ENCODE assay signal across 8 mouse cellular contexts in the genomic region with DNA sequence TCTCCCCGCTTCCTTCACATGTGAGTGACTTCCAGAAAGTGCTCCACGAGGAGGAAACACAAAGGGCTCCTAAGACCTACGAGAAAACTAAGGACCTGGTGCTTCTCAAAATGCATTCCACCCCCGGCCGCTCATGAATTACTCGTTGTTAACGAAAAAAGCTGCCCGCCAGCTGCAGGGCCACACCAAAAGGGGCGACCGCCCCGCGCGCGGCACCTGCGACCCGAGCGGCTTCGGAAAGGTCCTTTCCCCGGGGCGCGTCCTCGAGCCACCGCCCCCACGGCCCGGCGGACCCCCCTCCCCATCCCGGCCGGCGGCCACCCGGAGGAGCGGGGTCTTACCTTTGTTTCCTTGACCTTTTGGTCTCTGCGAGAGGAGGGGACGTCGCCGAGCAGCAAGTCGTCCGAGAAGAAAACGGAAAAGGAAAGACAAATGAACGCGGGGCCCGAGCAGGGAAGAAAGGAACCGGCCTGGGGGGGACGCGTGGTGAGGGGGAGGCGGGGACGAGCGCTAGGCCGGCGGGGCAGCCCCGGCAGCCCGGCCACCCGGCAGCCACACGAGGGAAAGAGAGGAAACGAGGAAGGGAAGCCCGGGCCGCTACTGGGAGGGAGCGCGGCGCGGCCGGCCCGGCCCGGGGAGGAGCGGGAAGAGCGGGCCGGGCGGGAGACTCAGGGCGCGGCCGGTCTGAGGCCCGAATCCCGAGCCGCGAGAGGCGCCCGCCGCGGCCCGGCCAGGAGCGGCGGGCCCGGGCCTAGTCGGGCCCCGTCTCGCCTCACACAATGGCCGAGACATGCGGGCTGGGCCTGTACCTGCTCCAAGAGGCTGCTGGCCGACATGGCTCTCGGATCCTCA. TPM values are rescaled to one million over a fixed set of nuclear protein-coding genes. Genes with fewer than 3 reads are reported as not detected.
DNase-seq lines count a peak whose midpoint lies in the region; ATAC-seq and TF ChIP-seq lines count a peak whose summit lies in the region.

No protein-coding gene starts in this region.

- H3K9ac ChIP-seq in intestine, embryonic 16.5 days (ENCODE audit: low read depth, low read length): peak overlapping the region; percentile 99
- H3K9ac ChIP-seq in lung, embryonic 16.5 days (ENCODE audit: low read length): peak overlapping the region; percentile 99

- no peaks in the 10 kb centered on the region for H3K27me3 ChIP-seq in intestine, embryonic 16.5 days (replicated peaks; ENCODE audit: control insufficient read depth, insufficient read depth, low read length)
- H3K27me3 ChIP-seq in lung, embryonic 16.5 days (ENCODE audit: control insufficient read depth, insufficient read depth, low read depth, low read length): no peaks in the 10 kb centered on the region

- H3K4me2 ChIP-seq in intestine, embryonic 16.5 days (ENCODE audit: low read depth, low read length): peak overlapping the region; percentile 70
- H3K4me2 ChIP-seq in lung, embryonic 16.5 days (ENCODE audit: low read depth, low read length): peak overlapping the region; percentile 56

- intact Hi-C loops in gastrocnemius, postnatal 14 days (cut with DNase I; ENCODE audit: low total_unique reads): no loop called here

- peak overlapping the region; percentile 97 for H3K4me3 ChIP-seq in lung, adult 2 months (replicated peaks; ENCODE audit: extremely low read depth, low read depth, low read length)
- H3K4me3 ChIP-seq in intestine, embryonic 16.5 days (ENCODE audit: low read length): peak overlapping the region; percentile 100
- peak overlapping the region; percentile 94 for H3K4me3 ChIP-seq in lung, embryonic 16.5 days (ENCODE audit: low read length)

- H3K4me1 ChIP-seq in lung, adult 2 months (ENCODE audit: control insufficient read depth, insufficient read depth, low read length): peaks cover 18% of the 10 kb centered on the region
- peaks cover 29% of the 10 kb centered on the region for H3K4me1 ChIP-seq in intestine, embryonic 16.5 days (ENCODE audit: control insufficient read depth, insufficient read depth, low read length)
- H3K4me1 ChIP-seq in lung, embryonic 16.5 days (replicated peaks; ENCODE audit: control insufficient read depth, insufficient read depth, low read length): peaks cover 13% of the 10 kb centered on the region

- H3K27ac ChIP-seq in intestine, embryonic 16.5 days (ENCODE audit: low read length): peak overlapping the region; percentile 91
- H3K27ac ChIP-seq in lung, embryonic 16.5 days (ENCODE audit: low read length): peak overlapping the region; percentile 85

- under 1% methylated on average over 80 of the region's 89 CpGs for WGBS in lung, adult 2 months
- WGBS in intestine, embryonic 16.5 days: under 1% methylated on average over 89 of the region's 89 CpGs
- under 1% methylated on average over 60 of the region's 89 CpGs for WGBS in lung, embryonic 16.5 days

- peak; percentile 62 for ATAC-seq in intestine, embryonic 16.5 days
- peak; percentile 77 for ATAC-seq in lung, embryonic 16.5 days (ENCODE audit: low read depth)

- no peak for TF ChIP-seq POLR2A in lung, adult 2 months (IDR thresholded peaks at IDR 0.05; ENCODE audit: borderline replicate concordance, extremely low read depth, low read depth, low read length)

- no peaks in the 10 kb centered on the region for H3K9me3 ChIP-seq in intestine, embryonic 16.5 days (ENCODE audit: control insufficient read depth, low read length)
- no peaks in the 10 kb centered on the region for H3K9me3 ChIP-seq in lung, embryonic 16.5 days (ENCODE audit: control insufficient read depth, low read length)

- no peaks in the 10 kb centered on the region; the same call in 1 of the 2 replicates for H3K36me3 ChIP-seq in intestine, embryonic 16.5 days (ENCODE audit: control insufficient read depth, insufficient read depth, low read length)
- peaks cover 7% of the 10 kb centered on the region for H3K36me3 ChIP-seq in lung, embryonic 16.5 days (ENCODE audit: control insufficient read depth, insufficient read depth, low read length)

- DNase-seq in lung, adult 2 months: peak; percentile 40
- no peak for DNase-seq in lung, postnatal 25 days (ENCODE audit: low spot score)
- peak; percentile 14 for DNase-seq in cerebellum, adult 8-10 months
- DNase-seq in gastrocnemius, postnatal 14 days: peak; percentile 24
- peak; percentile 20 for DNase-seq in right cerebral cortex, postnatal 25 days
- DNase-seq in yolk sac, embryonic 10.5 days (ENCODE audit: low spot score): peak; percentile 56

- TF ChIP-seq CTCF in lung, adult 2 months (IDR thresholded peaks at IDR 0.05; ENCODE audit: insufficient read depth, low read length): no peak

RNA-seq across cellular contexts. Expression of a gene that starts 0.8 kb away (rescaled TPM):
- 13.9 and 17.1 TPM in 2 replicates for polyA plus RNA-seq in lung, adult 2 months (2012; rRNA removed)
- total RNA-seq in gastrocnemius, postnatal 14 days (2021): 10 to 100 TPM; 29.5 to 33.7 TPM
- polyA plus RNA-seq in intestine, embryonic 16.5 days (2015; fragmentation: Nextera tagmentation; extraction: Ambion mirVana): 62.4 and 73.7 TPM in 2 replicates
- polyA plus RNA-seq in lung, embryonic 16.5 days (2015; fragmentation: Nextera tagmentation; extraction: Ambion mirVana): 87.7 and 97.8 TPM in 2 replicates

RNA-seq across cellular contexts. Expression of a gene that starts 50.1 kb away (rescaled TPM):
- polyA plus RNA-seq in lung, adult 2 months (2012; rRNA removed): 13.8 and 16.9 TPM in 2 replicates
- total RNA-seq in gastrocnemius, postnatal 14 days (2021): 1 to 10 TPM; 9.4 to 9.9 TPM
- polyA plus RNA-seq in intestine, embryonic 16.5 days (2015; fragmentation: Nextera tagmentation; extraction: Ambion mirVana): 25.9 and 30.2 TPM in 2 replicates
- polyA plus RNA-seq in lung, embryonic 16.5 days (2015; fragmentation: Nextera tagmentation; extraction: Ambion mirVana): 36.2 and 36.7 TPM in 2 replicates
